9 mouse cellular contexts compared by ENCODE assay signal in genomic region chr13:41467036-41467435, GRCm38 (mm10). TPM values are rescaled to one million over a fixed set of nuclear protein-coding genes. Genes with fewer than 3 reads are reported as not detected.
DNase-seq lines count a peak whose midpoint lies in the region; ATAC-seq and TF ChIP-seq lines count a peak whose summit lies in the region.
"Had no signal": no experiment of that assay in that cellular context is flagged by ENCODE, and none has a peak within 500 bp of the region (broad histone marks: within the 10 kb centered on the region; RNA-seq: fewer than 3 reads in every experiment).

No protein-coding gene starts in this region.

- TF ChIP-seq POLR2A in small intestine, adult 2 months (IDR thresholded peaks at IDR 0.05; ENCODE audit: low read depth, low read length) = no peak

- no peaks in the 10 kb centered on the region for H3K9me3 ChIP-seq in heart, embryonic 15.5 days (replicated peaks)
- H3K9me3 ChIP-seq in hindbrain, embryonic 16.5 days (ENCODE audit: control insufficient read depth, low read length) = no peaks in the 10 kb centered on the region

- ATAC-seq in heart, embryonic 15.5 days (replicated peaks; ENCODE audit: insufficient number of reproducible peaks, insufficient read depth, low FRiP score, low read depth) = no peak
- ATAC-seq in hindbrain, embryonic 16.5 days = no peak

- H3K4me3 ChIP-seq in layer of hippocampus, adult 2 months = no peak overlapping the region
- H3K4me3 ChIP-seq in heart, embryonic 15.5 days = no peak overlapping the region
- H3K4me3 ChIP-seq in small intestine, adult 2 months (ENCODE audit: low read depth, low read length) = no peak overlapping the region
- H3K4me3 ChIP-seq in hindbrain, embryonic 16.5 days (ENCODE audit: low read length) = no peak overlapping the region

- H3K27me3 ChIP-seq in heart, embryonic 15.5 days = peaks cover 68% of the 10 kb centered on the region
- no peaks in the 10 kb centered on the region for H3K27me3 ChIP-seq in small intestine, adult 2 months (ENCODE audit: control insufficient read depth, insufficient read depth, low read length)
- no peaks in the 10 kb centered on the region for H3K27me3 ChIP-seq in hindbrain, embryonic 16.5 days (replicated peaks; ENCODE audit: control insufficient read depth, insufficient read depth, low read length)

- no peak overlapping the region for H3K4me2 ChIP-seq in heart, embryonic 15.5 days
- no peak overlapping the region for H3K4me2 ChIP-seq in hindbrain, embryonic 16.5 days (ENCODE audit: low read length)

- WGBS in heart, embryonic 15.5 days = 61% methylated on average over 2 of the region's 2 CpGs
- 47% methylated on average over 2 of the region's 2 CpGs for whole genome bisulfite sequencing in small intestine, adult 2 months
- 90% methylated on average over 2 of the region's 2 CpGs for WGBS in hindbrain, embryonic 16.5 days

- no peaks in the 10 kb centered on the region for H3K36me3 ChIP-seq in heart, embryonic 15.5 days
- no peaks in the 10 kb centered on the region for H3K36me3 ChIP-seq in small intestine, adult 2 months (ENCODE audit: control insufficient read depth, insufficient read depth, low read length)
- no peaks in the 10 kb centered on the region for H3K36me3 ChIP-seq in hindbrain, embryonic 16.5 days (ENCODE audit: control insufficient read depth, insufficient read depth, low read length)

- peak overlapping the region; percentile 73 for H3K27ac ChIP-seq in layer of hippocampus, adult 2 months
- peak overlapping the region; percentile 74 for H3K27ac ChIP-seq in heart, embryonic 15.5 days
- H3K27ac ChIP-seq in small intestine, adult 2 months (ENCODE audit: insufficient read depth, low read depth, low read length) = peak overlapping the region; percentile 84
- no peak overlapping the region for H3K27ac ChIP-seq in hindbrain, embryonic 16.5 days (ENCODE audit: low read depth, low read length)

- no peak for DNase-seq in layer of hippocampus, adult 2 months (ENCODE audit: low spot score in 2 of 2)
- no peak for DNase-seq in layer of hippocampus, adult 9-10 months (ENCODE audit: low spot score)
- peak; percentile 61 to 72 for DNase-seq in kidney, postnatal 4 days
- DNase-seq in testis, postnatal 14 days (ENCODE audit: low spot score) = no peak
- no peak for DNase-seq in adrenal gland, postnatal 4 days (ENCODE audit: low spot score in 2 of 2)
- DNase-seq: thymus, postnatal 36 days had no signal

- 0 out of 2 replicates have a peak, but pooled peaks cover 3% of the 10 kb centered on the region for H3K4me1 ChIP-seq in heart, embryonic 15.5 days (replicated peaks)
- H3K4me1 ChIP-seq in small intestine, adult 2 months (ENCODE audit: control insufficient read depth, insufficient read depth, insufficient read length, low read length) = peaks cover 14% of the 10 kb centered on the region
- H3K4me1 ChIP-seq in hindbrain, embryonic 16.5 days (ENCODE audit: control insufficient read depth, insufficient read depth, low read depth, low read length) = no peaks in the 10 kb centered on the region

- no peak overlapping the region for H3K9ac ChIP-seq in heart, embryonic 15.5 days
- no peak overlapping the region for H3K9ac ChIP-seq in hindbrain, embryonic 16.5 days (ENCODE audit: low read depth, low read length)

- no peak for TF ChIP-seq CTCF in layer of hippocampus, adult 2 months (conservative IDR thresholded peaks at IDR 0.05)
- no peak for TF ChIP-seq CTCF in small intestine, adult 2 months (IDR thresholded peaks at IDR 0.05; ENCODE audit: extremely low read depth, insufficient read length, insufficient replicate concordance, low read depth, low read length)

RNA-seq across cellular contexts. Expression of gene Nedd9, which starts 20.1 kb away (rescaled TPM):
- 10 to 100 TPM; 12.4 to 14.1 TPM for total RNA-seq in layer of hippocampus, adult 2 months (2021)
- 19.2 and 26.2 TPM in 2 replicates for polyA plus RNA-seq in heart, embryonic 15.5 days (2015; fragmentation: Nextera tagmentation; extraction: Ambion mirVana)
- 6.4 and 18.1 TPM in 2 replicates for polyA plus RNA-seq in small intestine, adult 2 months (2012; rRNA removed)
- polyA plus RNA-seq in hindbrain, embryonic 16.5 days (2015; fragmentation: Nextera tagmentation; extraction: Ambion mirVana) = 11.9 and 14.2 TPM in 2 replicates
- total RNA-seq in adrenal gland, postnatal 4 days (2021) = 10 to 100 TPM; 31.6 to 37.2 TPM

Comparison
In these comparisons a context has a peak if more than half of its experiments do, and no peak if none do; other contexts are left out.
1. DNase-seq: peak in kidney, postnatal 4 days (2 of 2); none in layer of hippocampus, adult 2 months (0 of 2), layer of hippocampus, adult 9-10 months (single experiment), testis, postnatal 14 days (single experiment) and adrenal gland, postnatal 4 days (0 of 2).